Mouse (Mus musculus): ENCODE data around the gene Prss21. TPM values are rescaled to one million over a fixed set of nuclear protein-coding genes. Genes with fewer than 3 reads are reported as not detected.

Gene Prss21
- not detected in 2 replicates for polyA plus RNA-seq (2015; fragmentation: Nextera tagmentation; extraction: Ambion mirVana)

DNA sequence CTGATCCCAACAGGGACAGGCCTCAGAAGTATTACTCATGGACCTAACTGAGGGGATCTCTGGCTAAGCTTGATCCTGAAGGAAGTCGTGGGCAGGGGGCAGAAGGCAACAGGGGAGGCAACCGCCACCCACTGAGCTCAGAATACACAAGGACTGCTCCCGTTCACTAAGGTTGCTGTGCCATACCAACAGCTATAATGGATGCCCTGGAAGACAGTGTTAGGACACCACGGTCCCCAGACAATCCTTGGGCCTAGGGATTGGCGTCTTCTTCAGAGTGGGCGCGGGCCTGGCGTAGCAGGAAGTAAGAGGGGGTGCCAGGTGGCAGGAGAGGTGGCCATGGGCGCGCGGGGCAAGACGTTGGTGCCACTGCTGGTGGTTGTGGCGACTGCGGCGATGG lies at the start of gene Prss21:
TSS of gene Prss21 (plus strand) at position 301 of the 400 bp plus-strand sequence.

DNA sequence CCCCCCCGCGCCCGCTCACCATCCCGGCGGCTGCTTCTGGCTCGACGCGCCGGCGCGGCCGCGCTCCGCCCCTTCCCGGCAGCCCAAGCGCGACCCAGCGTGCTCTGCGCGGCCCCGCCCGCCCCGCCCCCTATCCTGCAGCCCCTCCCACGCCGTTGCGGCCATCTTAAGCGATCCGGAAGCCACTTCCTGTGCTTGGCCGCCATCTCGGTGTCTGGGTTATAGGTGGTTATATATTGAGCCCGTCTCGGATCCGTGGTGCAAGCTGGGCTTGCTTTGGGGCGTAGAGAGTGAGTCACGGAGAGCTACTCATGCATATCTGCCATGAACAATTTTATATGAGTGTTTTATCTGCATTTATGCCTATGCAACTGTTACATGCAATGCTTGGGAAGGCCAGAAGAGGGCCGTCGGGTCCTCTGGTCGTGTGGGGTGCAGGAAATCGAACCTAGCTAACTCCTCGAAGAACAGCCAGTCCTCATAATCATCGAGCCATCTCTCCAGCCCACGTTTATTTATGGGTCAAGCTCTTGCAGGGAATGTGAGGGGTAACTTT lies 38.7 kb upstream of the Prss21 start, which contains the start of gene Elob:
TSS of gene Elob (minus strand) at position 73 of the 556 bp plus-strand sequence.

DNA sequence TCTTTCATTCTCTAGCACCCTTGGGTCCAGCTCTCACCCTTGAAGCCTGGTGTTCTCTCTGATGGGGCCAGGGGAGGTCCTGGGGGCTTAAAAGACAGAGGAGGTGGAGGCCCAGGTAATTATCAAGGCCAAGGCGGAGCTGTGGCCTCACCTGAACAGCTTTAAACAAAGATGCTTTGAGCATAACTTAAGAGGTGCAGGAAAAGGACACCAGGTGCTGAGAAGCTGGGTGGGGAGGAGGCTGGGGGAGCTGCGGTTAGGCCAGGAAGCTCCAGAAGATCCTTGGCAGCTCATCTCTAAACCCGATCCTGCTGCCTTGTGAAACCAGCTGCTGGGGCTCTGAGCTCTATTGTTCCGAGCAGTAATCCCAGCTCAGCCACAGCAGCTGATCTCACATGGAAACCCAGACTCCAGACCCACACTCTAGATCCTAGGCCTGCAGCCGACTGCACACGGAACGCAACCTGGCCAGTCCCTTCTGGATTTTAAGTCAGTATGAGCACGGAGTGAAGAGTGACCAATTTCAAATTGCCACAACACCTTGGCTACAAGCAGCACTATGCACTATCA lies 31.8 kb upstream of the Prss21 start, which contains the start of gene Prss33:
TSS of gene Prss33 (minus strand) at position 51 of the 570 bp plus-strand sequence.

DNA sequence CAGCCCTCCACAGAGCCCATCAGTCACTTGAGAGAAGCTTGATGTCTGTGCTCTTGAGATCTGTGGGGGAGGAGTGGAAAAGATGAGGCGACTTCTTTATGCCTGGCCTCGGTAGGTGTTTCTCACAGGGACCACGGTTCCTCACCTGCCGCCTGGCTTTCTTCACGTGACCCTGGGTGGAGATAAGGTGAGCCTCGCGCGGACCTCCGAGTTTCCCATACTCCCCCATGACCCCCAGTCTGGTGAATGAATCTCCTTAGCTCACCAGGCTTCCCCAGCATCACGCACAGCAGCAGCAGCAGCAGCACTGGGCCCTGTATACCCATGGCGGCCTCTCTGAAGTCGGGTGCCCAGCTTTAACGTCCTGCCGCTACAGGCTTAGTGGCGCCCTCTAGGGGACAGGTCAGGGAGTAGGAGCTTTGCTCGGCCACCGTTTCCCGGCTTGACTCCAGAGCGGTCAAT lies 24.0 kb upstream of the Prss21 start, which contains the start of the genes Prss32 and Prss41:
TSS of gene Prss32 (plus strand) at position 44 of the 462 bp plus-strand sequence.
TSS of gene Prss41 (minus strand) at position 361 of the 462 bp plus-strand sequence.

DNA sequence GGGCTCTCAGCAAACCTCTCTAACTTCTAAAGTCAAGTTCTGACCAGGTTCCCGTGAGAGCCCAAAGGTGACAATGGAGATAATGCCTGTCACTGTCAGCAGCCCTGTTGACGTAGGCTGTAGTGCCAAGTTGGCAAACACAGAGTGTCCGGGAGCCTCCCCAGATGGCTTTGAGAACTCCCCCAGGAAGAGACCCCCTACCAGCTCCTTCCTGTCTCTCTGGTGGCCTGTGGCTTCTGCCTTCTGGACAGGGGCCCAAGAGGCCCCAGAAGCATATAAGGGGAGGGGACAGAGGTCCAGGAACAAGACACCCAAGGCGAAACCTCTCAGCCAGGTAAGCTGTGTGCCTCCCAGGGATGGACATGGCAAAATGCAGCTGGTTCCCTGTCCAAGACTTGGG lies 12.7 kb downstream of the Prss21 start, which contains the start of the genes Dcpp1 and Dcpp2:
TSS of gene Dcpp1 (plus strand) at position 301 of the 400 bp plus-strand sequence.
TSS of gene Dcpp2 (plus strand) at position 305 of the 400 bp plus-strand sequence.

DNA sequence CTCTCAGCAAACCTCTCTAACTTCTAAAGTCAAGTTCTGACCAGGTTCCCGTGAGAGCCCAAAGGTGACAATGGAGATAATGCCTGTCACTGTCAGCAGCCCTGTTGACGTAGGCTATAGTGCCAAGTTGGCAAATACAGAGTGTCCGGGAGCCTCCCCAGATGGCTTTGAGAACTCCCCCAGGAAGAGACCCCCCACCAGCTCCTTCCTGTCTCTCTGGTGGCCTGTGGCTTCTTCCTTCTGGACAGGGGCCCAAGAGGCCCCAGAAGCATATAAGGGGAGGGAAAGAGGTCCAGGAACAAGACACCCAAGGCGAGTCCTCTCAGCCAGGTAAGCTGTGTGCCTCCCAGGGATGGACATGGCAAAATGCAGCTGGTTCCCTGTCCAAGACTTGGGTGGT lies 49.3 kb downstream of the Prss21 start, which contains the start of gene Dcpp3:
TSS of gene Dcpp3 (plus strand) at position 301 of the 400 bp plus-strand sequence.

Small RNA genes lying within 50 kb of the gene (microRNA-seq; reads per million reads assigned to microRNA genes)
- gene Mir5125: 1.2 reads per million

Other genes starting within 250 kb of the Prss21 start
- gene Mmp25, start 222.8 kb upstream of the Prss21 start, polyA plus RNA-seq (2015; fragmentation: Nextera tagmentation; extraction: Ambion mirVana): 0.11 and 0.14 TPM in 2 replicates
- gene Bicdl2, start 207.6 kb upstream of the Prss21 start, polyA plus RNA-seq (2015; fragmentation: Nextera tagmentation; extraction: Ambion mirVana): 6.3 and 8.5 TPM in 2 replicates
- gene Hcfc1r1, start 194.5 kb upstream of the Prss21 start, polyA plus RNA-seq (2015; fragmentation: Nextera tagmentation; extraction: Ambion mirVana): 272 and 288 TPM in 2 replicates
- 18.7 and 18.8 TPM in 2 replicates for gene Thoc6, start 194.2 kb upstream of the Prss21 start, polyA plus RNA-seq (2015; fragmentation: Nextera tagmentation; extraction: Ambion mirVana)
- gene Tnfrsf12a, start 190.6 kb upstream of the Prss21 start, polyA plus RNA-seq (2015; fragmentation: Nextera tagmentation; extraction: Ambion mirVana): 82.9 and 116 TPM in 2 replicates
- 0.15 and 0.33 TPM in 2 replicates for gene Cldn6, start 188.8 kb upstream of the Prss21 start, polyA plus RNA-seq (2015; fragmentation: Nextera tagmentation; extraction: Ambion mirVana)
- gene Cldn9, start 184.0 kb upstream of the Prss21 start, polyA plus RNA-seq (2015; fragmentation: Nextera tagmentation; extraction: Ambion mirVana): not detected in 2 replicates
- 0.04 TPM in 1 of 2 replicates, not detected in the other for gene 1520401A03Rik, start 145.3 kb upstream of the Prss21 start, polyA plus RNA-seq (2015; fragmentation: Nextera tagmentation; extraction: Ambion mirVana)
- gene Pkmyt1, start 141.7 kb upstream of the Prss21 start, polyA plus RNA-seq (2015; fragmentation: Nextera tagmentation; extraction: Ambion mirVana): 19.7 and 21.9 TPM in 2 replicates
- 21.7 and 28.3 TPM in 2 replicates for gene Paqr4, start 127.2 kb upstream of the Prss21 start, polyA plus RNA-seq (2015; fragmentation: Nextera tagmentation; extraction: Ambion mirVana)
- 0.07 and 0.13 TPM in 2 replicates for gene Kremen2, start 122.2 kb upstream of the Prss21 start, polyA plus RNA-seq (2015; fragmentation: Nextera tagmentation; extraction: Ambion mirVana)
- 26.5 and 28.3 TPM in 2 replicates for gene Flywch1, start 96.5 kb upstream of the Prss21 start, polyA plus RNA-seq (2015; fragmentation: Nextera tagmentation; extraction: Ambion mirVana)
- gene Flywch2, start 82.0 kb upstream of the Prss21 start, polyA plus RNA-seq (2015; fragmentation: Nextera tagmentation; extraction: Ambion mirVana): 11.5 and 14.0 TPM in 2 replicates
- gene Srrm2, start 77.5 kb upstream of the Prss21 start, polyA plus RNA-seq (2015; fragmentation: Nextera tagmentation; extraction: Ambion mirVana): 230 and 239 TPM in 2 replicates
- gene Elob, start 38.9 kb upstream of the Prss21 start, polyA plus RNA-seq (2015; fragmentation: Nextera tagmentation; extraction: Ambion mirVana): 1,134 TPM in 2 replicates
- gene Prss33, start 32.0 kb upstream of the Prss21 start, polyA plus RNA-seq (2015; fragmentation: Nextera tagmentation; extraction: Ambion mirVana): not detected in 2 replicates
- gene Prss32, start 24.2 kb upstream of the Prss21 start, polyA plus RNA-seq (2015; fragmentation: Nextera tagmentation; extraction: Ambion mirVana): 1.1 and 1.5 TPM in 2 replicates
- gene Prss41, start 23.9 kb upstream of the Prss21 start, polyA plus RNA-seq (2015; fragmentation: Nextera tagmentation; extraction: Ambion mirVana): 0.12 TPM in 1 of 2 replicates, not detected in the other
- gene Dcpp1, start 12.8 kb downstream of the Prss21 start, polyA plus RNA-seq (2015; fragmentation: Nextera tagmentation; extraction: Ambion mirVana): not detected in 2 replicates
- not detected in 2 replicates for gene Dcpp2, start 12.8 kb downstream of the Prss21 start, polyA plus RNA-seq (2015; fragmentation: Nextera tagmentation; extraction: Ambion mirVana)
- not detected in 2 replicates for gene Dcpp3, start 49.4 kb downstream of the Prss21 start, polyA plus RNA-seq (2015; fragmentation: Nextera tagmentation; extraction: Ambion mirVana)
- not detected in 2 replicates for gene Sbp, start 73.6 kb downstream of the Prss21 start, polyA plus RNA-seq (2015; fragmentation: Nextera tagmentation; extraction: Ambion mirVana)
- not detected in 2 replicates for gene Sbpl, start 87.2 kb downstream of the Prss21 start, polyA plus RNA-seq (2015; fragmentation: Nextera tagmentation; extraction: Ambion mirVana)
- gene Prss30, start 112.5 kb downstream of the Prss21 start, polyA plus RNA-seq (2015; fragmentation: Nextera tagmentation; extraction: Ambion mirVana): 0.11 TPM in 1 of 2 replicates, not detected in the other
- 14.5 and 15.4 TPM in 2 replicates for gene Prss22, start 130.0 kb downstream of the Prss21 start, polyA plus RNA-seq (2015; fragmentation: Nextera tagmentation; extraction: Ambion mirVana)
- gene Prss27, start 170.1 kb downstream of the Prss21 start, polyA plus RNA-seq (2015; fragmentation: Nextera tagmentation; extraction: Ambion mirVana): 22.4 and 23.8 TPM in 2 replicates
- gene Kctd5, start 205.4 kb downstream of the Prss21 start, polyA plus RNA-seq (2015; fragmentation: Nextera tagmentation; extraction: Ambion mirVana): 47.7 and 61.0 TPM in 2 replicates

Data from urinary bladder, postnatal 0 days (tissue).